Mouse (Mus musculus) gastrocnemius, postnatal 4 days (tissue): Measurements from ENCODE around the gene Cxcl14. TPM values are rescaled to one million over a fixed set of nuclear protein-coding genes. Genes with fewer than 3 reads are reported as not detected.

Experiments used
- DNase-seq, 2 experiments: peaks; one replicate each; pipeline ENCODE4 v3.0.0; 2021 to 2022; ENCODE audit warnings: low spot score in 2 of 2, mixed read lengths in 2 of 2
- total RNA-seq, 2 experiments: library from RNA; stranded (reverse); gene quantifications; 2 replicates each; pipeline ENCODE4 v1.2.3; 2021

Cxcl14 gene
- total RNA-seq, 2 experiments from 2014 or later, result 5.3 to 5.6 TPM

DNA sequence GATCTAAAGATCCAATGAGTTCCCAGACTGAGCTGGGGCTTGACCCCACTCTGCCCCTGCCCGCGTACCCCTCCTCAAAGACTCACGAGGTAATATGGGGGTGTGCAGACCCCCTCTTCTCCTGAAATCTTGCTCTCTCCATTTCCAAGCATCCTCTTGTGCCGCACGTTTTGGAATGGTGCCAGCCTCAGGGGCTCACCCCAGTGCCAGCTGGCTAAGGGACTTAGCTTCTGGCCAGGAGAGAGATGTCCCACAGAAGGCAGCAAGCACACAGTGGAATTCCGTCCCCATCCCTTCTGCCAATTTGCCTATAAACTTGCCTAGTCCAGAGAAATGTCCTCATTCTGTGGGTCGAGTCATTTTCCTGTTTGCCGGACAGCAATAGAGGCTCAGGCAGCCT lies 43.6 kb downstream of the Cxcl14 start:
- DNase-seq, result no peak

GRCm38 (mm10) chr13:56251924-56252619 lies 44.3 kb downstream of the Cxcl14 start, which contains the start of gene Neurog1:
Neurog1 (minus strand) TSS chr13:56252163.
- DNase-seq, result no peak

DNA sequence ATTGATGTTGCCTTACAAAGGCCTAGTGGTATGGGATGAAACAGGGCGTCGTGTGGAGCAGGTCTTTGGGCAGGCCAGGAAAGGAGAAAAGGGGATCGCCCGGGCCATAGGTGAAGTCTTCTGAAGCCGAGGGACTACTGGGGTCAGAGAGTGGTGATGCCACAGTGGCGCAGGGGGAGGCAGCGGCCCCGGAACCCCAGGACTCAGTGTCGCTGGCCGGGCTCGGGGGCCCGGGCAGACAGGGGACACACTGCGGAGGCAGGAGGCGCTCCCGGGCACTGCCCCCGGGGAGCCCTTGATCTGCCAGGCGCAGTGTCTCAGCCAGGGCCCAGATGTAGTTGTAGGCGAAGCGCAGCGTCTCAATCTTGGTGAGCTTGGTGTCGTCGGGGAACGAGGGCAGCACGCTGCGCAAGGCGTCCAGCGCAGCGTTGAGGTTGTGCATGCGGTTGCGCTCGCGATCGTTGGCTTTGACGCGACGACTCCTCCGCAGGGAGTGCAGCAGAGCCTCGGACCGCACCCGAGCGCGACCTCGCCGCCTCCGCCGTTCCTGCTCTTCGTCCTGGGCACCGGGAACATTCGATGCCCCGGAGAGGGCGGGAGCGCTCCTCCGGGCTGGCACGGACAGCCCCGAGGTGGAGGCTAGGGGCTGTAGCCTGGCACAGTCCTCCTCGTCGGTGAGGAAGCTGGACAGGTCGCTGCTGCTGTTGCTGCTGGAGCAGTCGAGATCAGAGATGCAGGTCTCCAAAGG lies 45.0 kb downstream of the Cxcl14 start:
- no peak for DNase-seq

DNA sequence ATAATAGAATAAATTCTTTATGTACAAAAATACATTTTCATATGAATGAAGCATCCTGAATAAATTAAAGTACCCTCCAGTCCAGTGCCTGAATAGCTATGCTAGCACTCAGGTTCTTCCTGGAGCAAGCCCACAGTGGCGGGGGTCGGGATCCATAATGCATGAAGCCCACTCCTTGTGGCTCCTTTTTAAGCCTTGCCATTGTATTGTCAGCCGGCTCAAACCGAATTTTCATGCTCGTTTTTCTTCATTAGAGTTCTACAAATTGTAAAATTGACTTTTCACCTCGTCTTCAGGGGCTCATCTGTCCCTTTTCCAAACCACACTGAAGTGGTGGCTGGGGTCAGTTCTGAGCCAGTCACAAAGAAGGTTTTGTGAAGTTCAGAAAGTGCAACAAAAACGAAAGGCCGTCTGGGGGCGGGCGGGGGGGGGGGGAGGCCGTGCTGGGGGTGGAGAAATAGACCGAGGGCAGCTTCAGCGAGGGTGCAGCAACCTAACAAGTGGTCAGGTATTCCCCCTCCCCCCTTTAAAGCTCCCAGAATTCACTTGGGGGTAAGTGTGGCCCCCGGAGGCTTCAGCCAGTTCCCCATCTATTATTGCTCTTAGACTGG lies 45.7 kb downstream of the Cxcl14 start:
- DNase-seq, result no peak

- DNase-seq, result no peak
These were observed 46.6 kb downstream of the Cxcl14 start for GRCm38 (mm10) chr13:56249593-56250341.

DNA sequence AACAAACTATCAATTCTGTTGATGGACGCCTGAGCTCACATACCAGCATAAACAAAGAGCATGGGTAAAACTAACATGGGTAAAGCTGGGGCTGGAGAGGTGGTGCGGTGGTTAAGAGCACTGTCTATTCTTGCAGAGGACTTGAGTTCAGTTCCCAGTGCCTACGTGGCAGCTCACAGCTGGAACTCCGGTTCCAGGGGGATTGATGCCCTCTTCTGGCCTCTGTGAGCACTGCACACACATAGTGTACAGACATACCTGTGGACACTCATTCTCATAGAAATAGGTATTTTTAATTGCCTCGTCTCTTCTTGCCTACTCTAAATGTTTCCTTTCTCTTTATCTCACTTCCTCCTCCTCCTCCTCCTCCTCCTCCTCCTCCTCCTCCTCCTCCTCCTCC lies 53.2 kb downstream of the Cxcl14 start:
- no peak for DNase-seq

GRCm38 (mm10) chr13:56240012-56240770 lies 56.2 kb downstream of the Cxcl14 start:
- no peak for DNase-seq

Other genes starting within 250 kb of the Cxcl14 start
- gene H2afy, start 160.2 kb downstream of the Cxcl14 start, total RNA-seq, result 10 to 100 TPM; 80.2 to 89.7 TPM
- gene Tifab, start 117.7 kb downstream of the Cxcl14 start, total RNA-seq, result 1 to 10 TPM; 1.4 to 1.5 TPM
- gene Neurog1, start 44.4 kb downstream of the Cxcl14 start, total RNA-seq, result not detected
- gene Gm3045, start 130.0 kb upstream of the Cxcl14 start, total RNA-seq, result not detected
- gene Slc25a48, start 141.8 kb upstream of the Cxcl14 start, total RNA-seq, result not detected
- not detected for gene Il9, start 185.7 kb upstream of the Cxcl14 start, total RNA-seq
- gene Fbxl21, start 225.9 kb upstream of the Cxcl14 start, total RNA-seq, result under 1 TPM; 0.67 to 0.74 TPM